Mouse (Mus musculus) kidney, embryonic 16.5 days (tissue): ENCODE results near the gene Cacna1c. TPM values are rescaled to one million over a fixed set of nuclear protein-coding genes. Genes with fewer than 3 reads are reported as not detected.

Experiments used
- ATAC-seq: fragments of 200-750 bp; cut with Nextera tagmentation; 2 replicates; pipeline ENCODE4 v1.8.0; 2017; ENCODE audit warnings: moderate TSS enrichment; ENCODE audit not compliant: low FRiP score, low TSS enrichment
- H3K27ac ChIP-seq: fragments of 300-500 bp; sonication (generic); 2 replicates; pipeline ENCODE4 v1.5.1; 2014; ENCODE audit warnings: low read length
- H3K27me3 ChIP-seq: fragments of 300-500 bp; sonication (generic); 2 replicates; pipeline ENCODE4 v1.6.1; 2014; ENCODE audit warnings: low read length, control low read depth, mixed read lengths; ENCODE audit not compliant: insufficient read depth
- H3K36me3 ChIP-seq: fragments of 300-500 bp; sonication (generic); 2 replicates; pipeline ENCODE4 v1.6.1; 2014; ENCODE audit warnings: low read length, control low read depth, mixed read lengths; ENCODE audit not compliant: insufficient read depth
- H3K4me1 ChIP-seq: fragments of 300-500 bp; sonication (generic); 2 replicates; pipeline ENCODE4 v1.6.1; 2014; ENCODE audit warnings: low read length, control low read depth, mixed read lengths; ENCODE audit not compliant: insufficient read depth
- H3K4me2 ChIP-seq: fragments of 300-500 bp; sonication (generic); replicated peaks from 2 replicates; pipeline ENCODE4 v1.6.1; 2014; ENCODE audit warnings: low read depth, low read length
- H3K4me3 ChIP-seq: fragments of 300-500 bp; sonication (generic); 2 replicates; pipeline ENCODE4 v1.5.1; 2014; ENCODE audit warnings: mild to moderate bottlenecking, low read length
- H3K9ac ChIP-seq: fragments of 300-500 bp; sonication (generic); replicated peaks from 2 replicates; pipeline ENCODE4 v1.6.1; 2014; ENCODE audit warnings: low read length
- H3K9me3 ChIP-seq: fragments of 300-500 bp; sonication (generic); 2 replicates; pipeline ENCODE4 v1.6.1; 2016; ENCODE audit warnings: low read length, control low read depth
- WGBS: fragments of 180-500 bp; shearing (Covaris S2); extraction: QIAGEN DNeasy Blood & Tissue Kit; methylation state at CpG from one replicate; pipeline ENCODE4 v1.1.7; 2014; 5-methylcytosine and 5-hydroxymethylcytosine counted together
- polyA plus RNA-seq: library from polyadenylated mRNA; unstranded; fragments of >200 nt; fragmentation: Nextera tagmentation; extraction: Ambion mirVana; gene quantifications from 2 replicates; pipeline ENCODE4 v1.2.1, GENCODE M21; 2015

Gene Cacna1c
- polyA plus RNA-seq, 1 experiment from 2014 or later: 1.4 TPM

GRCm38 (mm10) chr6:118567816-118568215 lies 628.4 kb downstream of the Cacna1c start:
- 94% methylated on average over 3 of the region's 3 CpGs for WGBS
- H3K4me1 ChIP-seq: no peaks in the 10 kb centered on the region
- H3K27ac ChIP-seq: no peak overlapping the region
- ATAC-seq: no peak
- peaks cover 5% of the 10 kb centered on the region; the same call in 1 of the 2 replicates for H3K9me3 ChIP-seq
- H3K36me3 ChIP-seq: no peaks in the 10 kb centered on the region
- H3K4me2 ChIP-seq: no peak overlapping the region
- no peak overlapping the region for H3K9ac ChIP-seq
- H3K4me3 ChIP-seq: no peak overlapping the region
- no peaks in the 10 kb centered on the region for H3K27me3 ChIP-seq

GRCm38 (mm10) chr6:118561745-118562609 lies 634.2 kb downstream of the Cacna1c start, which contains the start of gene Ankrd26:
TSS of gene Ankrd26 (minus strand) at chr6:118562226.
- Histone ChIP-seq H3K4me3 (peak within 1 kb of the TSS; percentile 73), H3K4me2 (peak within 1 kb of the TSS; percentile 91), H3K27me3 (no peaks in the 10 kb centered on the region), H3K9ac (peak within 1 kb of the TSS; percentile 88), H3K36me3 (peaks cover 21% of the 10 kb centered on the region), H3K9me3 (no peaks in the 10 kb centered on the region), H3K27ac (peak within 1 kb of the TSS; percentile 79), H3K4me1 (peaks cover 5% of the 10 kb centered on the region; the same call in 1 of the 2 replicates)
- WGBS: 4% methylated on average over 54 of the region's 54 CpGs
- peak; percentile 99 for ATAC-seq

GRCm38 (mm10) chr6:118561225-118561624 lies 635.0 kb downstream of the Cacna1c start:
- Histone ChIP-seq H3K4me1 (peaks cover 5% of the 10 kb centered on the region; the same call in 1 of the 2 replicates), H3K4me3 (peak overlapping the region; percentile 73), H3K4me2 (peak overlapping the region; percentile 91), H3K27ac (no peak overlapping the region), H3K36me3 (peaks cover 28% of the 10 kb centered on the region), H3K9ac (peak overlapping the region; percentile 88), H3K27me3 (no peaks in the 10 kb centered on the region), H3K9me3 (no peaks in the 10 kb centered on the region)
- no peak for ATAC-seq
- WGBS: 78% methylated on average over 8 of the region's 8 CpGs

- Histone ChIP-seq H3K27ac (no peak overlapping the region), H3K4me2 (no peak overlapping the region), H3K4me1 (no peaks in the 10 kb centered on the region), H3K9me3 (no peaks in the 10 kb centered on the region), H3K4me3 (no peak overlapping the region), H3K9ac (no peak overlapping the region), H3K36me3 (peaks cover 31% of the 10 kb centered on the region), H3K27me3 (no peaks in the 10 kb centered on the region)
- ATAC-seq: no peak
- 90% methylated on average over 4 of the region's 4 CpGs for WGBS
Measured at GRCm38 (mm10) chr6:118538627-118539026, 657.6 kb downstream of the Cacna1c start.

Other genes starting within 250 kb of the Cacna1c start
- 8.8 and 9.5 TPM in 2 replicates for gene Dcp1b, start 21.2 kb downstream of the Cacna1c start, polyA plus RNA-seq
- 0.14 TPM in 1 of 2 replicates, not detected in the other for gene Cacna2d4, start 40.1 kb upstream of the Cacna1c start, polyA plus RNA-seq
- 0.13 and 0.49 TPM in 2 replicates for gene Lrtm2, start 134.3 kb upstream of the Cacna1c start, polyA plus RNA-seq
- gene Adipor2, start 221.3 kb upstream of the Cacna1c start, polyA plus RNA-seq: 45.2 and 45.4 TPM in 2 replicates